Mouse (Mus musculus) kidney, postnatal 0 days (tissue): ENCODE data around the gene Nfil3. TPM values are rescaled to one million over a fixed set of nuclear protein-coding genes. Genes with fewer than 3 reads are reported as not detected.

Source experiments
- ATAC-seq: fragments of 200-750 bp; cut with Nextera tagmentation; replicated peaks from 2 replicates; pipeline ENCODE4 v1.8.0; 2017; ENCODE audit warnings: low read depth, moderate number of reproducible peaks, moderate TSS enrichment, moderate library complexity; ENCODE audit not compliant: low FRiP score
- DNase-seq: peaks from one replicate; pipeline ENCODE4 v3.0.0-alpha.2; 2016; ENCODE audit warnings: low spot score
- H3K27ac ChIP-seq: fragments of 300-500 bp; sonication (generic); 2 replicates; pipeline ENCODE4 v1.5.1; 2014; ENCODE audit warnings: mild to moderate bottlenecking
- H3K27me3 ChIP-seq: fragments of 300-500 bp; sonication (generic); 2 replicates; pipeline ENCODE4 v1.6.1; 2014; ENCODE audit warnings: low read length, mixed read lengths; ENCODE audit not compliant: insufficient read depth
- H3K36me3 ChIP-seq: fragments of 300-500 bp; sonication (generic); 2 replicates; pipeline ENCODE4 v1.6.1; 2014; ENCODE audit warnings: low read length, mixed read lengths; ENCODE audit not compliant: insufficient read depth
- H3K4me1 ChIP-seq: fragments of 300-500 bp; sonication (generic); replicated peaks from 2 replicates; pipeline ENCODE4 v1.6.1; 2014; ENCODE audit warnings: antibody characterized with exemption, low read length, mixed read lengths; ENCODE audit not compliant: insufficient read depth
- H3K4me2 ChIP-seq: fragments of 300-500 bp; sonication (generic); 2 replicates; pipeline ENCODE4 v1.6.1; 2014; ENCODE audit warnings: mild to moderate bottlenecking, low read length, moderate library complexity, mixed read lengths
- H3K4me3 ChIP-seq: fragments of 300-500 bp; sonication (generic); replicated peaks from 2 replicates; pipeline ENCODE4 v1.5.1; 2014; ENCODE audit warnings: low read depth, low read length
- H3K9ac ChIP-seq: fragments of 300-500 bp; sonication (generic); 2 replicates; pipeline ENCODE4 v1.6.1; 2014; ENCODE audit warnings: low read depth, low read length
- H3K9me3 ChIP-seq: fragments of 300-500 bp; sonication (generic); replicated peaks from 2 replicates; pipeline ENCODE4 v1.6.1; 2016; ENCODE audit warnings: low read length, inconsistent platforms, mixed read lengths
- CTCF ChIP-seq: IDR thresholded peaks from 2 replicates; pipeline ENCODE4 v1.5.1; 2016; ENCODE audit warnings: antibody characterized with exemption, low read depth, mild to moderate bottlenecking, moderate library complexity
- WGBS: fragments of 180-500 bp; shearing (Covaris S2); extraction: QIAGEN DNeasy Blood & Tissue Kit; methylation state at CpG from one replicate; pipeline ENCODE4 v1.1.7; 2014; 5-methylcytosine and 5-hydroxymethylcytosine counted together
- polyA plus RNA-seq: library from polyadenylated mRNA; unstranded; fragments of >200 nt; fragmentation: Nextera tagmentation; extraction: Ambion mirVana; gene quantifications from 2 replicates; pipeline ENCODE4 v1.2.1, GENCODE M21; 2015

The Nfil3 gene
- 17.0 and 17.1 TPM in 2 replicates for polyA plus RNA-seq

DNA sequence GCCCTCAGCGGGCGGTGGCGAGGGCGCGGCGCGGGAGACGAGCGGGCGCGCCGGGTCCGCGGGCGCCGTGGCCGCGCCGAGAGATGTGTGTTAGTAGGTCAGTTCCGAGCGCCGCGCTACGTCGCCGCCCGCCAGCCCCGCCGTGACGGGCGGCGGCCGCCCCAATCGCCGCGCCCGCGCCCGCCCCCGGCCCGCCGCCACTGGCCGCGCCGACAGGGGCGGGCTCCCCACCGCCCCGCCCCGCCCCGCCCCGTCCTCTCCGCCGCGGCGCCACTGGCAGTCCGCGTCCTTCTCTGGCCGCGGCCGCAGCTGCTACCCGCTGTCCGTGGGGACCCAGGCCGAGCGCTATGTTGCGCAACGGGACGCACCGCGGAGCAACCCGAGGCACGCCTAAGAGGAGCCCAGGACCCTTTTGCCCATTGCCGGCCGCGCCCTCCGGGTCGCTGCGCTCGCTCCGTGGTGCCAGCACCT, at the start of gene Nfil3:
TSS of gene Nfil3 (minus strand) at position 123 of the 471 bp plus-strand sequence.
- Histone ChIP-seq H3K4me1 (peaks cover 14% of the 10 kb centered on the region; the same call in 1 of the 2 replicates), H3K36me3 (no peaks in the 10 kb centered on the region), H3K4me3 (peak within 1 kb of the TSS; percentile 97), H3K27ac (peak within 1 kb of the TSS; percentile 96), H3K9me3 (no peaks in the 10 kb centered on the region), H3K4me2 (peak within 1 kb of the TSS; percentile 90), H3K27me3 (no peaks in the 10 kb centered on the region), H3K9ac (peak within 1 kb of the TSS; percentile 86)
- TF ChIP-seq CTCF = no peak
- ATAC-seq (peak; percentile 88), DNase-seq (peak; percentile 86)
- WGBS = 2% methylated on average over 39 of the region's 79 CpGs

- no peak for TF ChIP-seq CTCF
- WGBS = 55% methylated on average over 6 of the region's 6 CpGs
- no peak overlapping the region for H3K4me3 ChIP-seq
- H3K4me2 ChIP-seq = no peak overlapping the region
- no peaks in the 10 kb centered on the region for H3K9me3 ChIP-seq
- H3K27ac ChIP-seq = no peak overlapping the region
- no peaks in the 10 kb centered on the region for H3K27me3 ChIP-seq
- no peak for DNase-seq
- H3K4me1 ChIP-seq = no peaks in the 10 kb centered on the region
- ATAC-seq = no peak
- no peaks in the 10 kb centered on the region for H3K36me3 ChIP-seq
- no peak overlapping the region for H3K9ac ChIP-seq
These were observed 43.4 kb upstream of the Nfil3 start for GRCm38 (mm10) chr13:53024285-53024684.

- H3K4me3 ChIP-seq = no peak overlapping the region
- WGBS = 33% methylated on average over 3 of the region's 3 CpGs
- no peak for ATAC-seq
These were observed 39.4 kb upstream of the Nfil3 start for GRCm38 (mm10) chr13:53020282-53020681.

GRCm38 (mm10) chr13:53019532-53019931, 38.7 kb upstream of the Nfil3 start:
- no peaks in the 10 kb centered on the region for H3K27me3 ChIP-seq
- H3K4me1 ChIP-seq = no peaks in the 10 kb centered on the region
- no peaks in the 10 kb centered on the region for H3K9me3 ChIP-seq
- no peaks in the 10 kb centered on the region for H3K36me3 ChIP-seq
- H3K4me2 ChIP-seq = no peak overlapping the region
- WGBS = 83% methylated on average over 7 of the region's 9 CpGs
- H3K4me3 ChIP-seq = no peak overlapping the region
- peak; percentile 39; the same call in 1 of the 2 replicates for TF ChIP-seq CTCF
- DNase-seq (no peak), ATAC-seq (no peak)
- no peak overlapping the region for H3K9ac ChIP-seq
- no peak overlapping the region for H3K27ac ChIP-seq

More at GRCm38 (mm10) chr13:53020282-53020681, 39.4 kb upstream of the Nfil3 start:
- TF ChIP-seq CTCF = no peak
- Histone ChIP-seq H3K9ac (no peak overlapping the region), H3K4me2 (no peak overlapping the region), H3K9me3 (no peaks in the 10 kb centered on the region), H3K27ac (no peak overlapping the region), H3K36me3 (no peaks in the 10 kb centered on the region), H3K4me1 (no peaks in the 10 kb centered on the region), H3K27me3 (no peaks in the 10 kb centered on the region)
- no peak for DNase-seq

DNA sequence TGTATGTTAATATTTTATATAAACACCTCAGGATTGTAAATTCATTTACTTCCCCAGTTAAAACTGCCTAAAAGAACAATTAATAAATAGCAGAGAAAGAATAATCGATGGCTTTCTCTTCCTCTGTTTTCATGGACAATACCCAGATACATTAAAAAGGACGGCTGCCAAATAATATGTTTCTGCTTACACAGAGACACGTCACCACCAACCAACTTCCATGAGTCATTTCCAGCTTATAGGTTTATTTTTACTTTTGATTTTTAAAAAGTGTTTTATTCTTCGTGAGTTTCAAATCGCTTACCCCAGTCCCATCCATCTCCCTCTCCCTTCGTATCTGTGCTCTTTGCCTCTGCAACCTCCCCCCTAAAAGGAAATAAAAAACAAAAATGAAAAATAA, 38.1 kb upstream of the Nfil3 start:
- DNase-seq = no peak
- no peak overlapping the region for H3K4me3 ChIP-seq
- WGBS = 90% methylated on average over 6 of the region's 6 CpGs
- no peaks in the 10 kb centered on the region for H3K36me3 ChIP-seq
- no peaks in the 10 kb centered on the region for H3K27me3 ChIP-seq
- no peaks in the 10 kb centered on the region for H3K9me3 ChIP-seq
- H3K27ac ChIP-seq = no peak overlapping the region
- H3K4me2 ChIP-seq = no peak overlapping the region
- no peak overlapping the region for H3K9ac ChIP-seq
- TF ChIP-seq CTCF = no peak
- ATAC-seq = no peak
- no peaks in the 10 kb centered on the region for H3K4me1 ChIP-seq

GRCm38 (mm10) chr13:53017983-53018382, 37.1 kb upstream of the Nfil3 start:
- no peak for ATAC-seq
- Histone ChIP-seq H3K9ac (no peak overlapping the region), H3K4me3 (no peak overlapping the region), H3K4me1 (no peaks in the 10 kb centered on the region), H3K27me3 (no peaks in the 10 kb centered on the region), H3K4me2 (no peak overlapping the region), H3K27ac (no peak overlapping the region), H3K9me3 (no peaks in the 10 kb centered on the region), H3K36me3 (no peaks in the 10 kb centered on the region)
- no peak for TF ChIP-seq CTCF
- DNase-seq = no peak
- WGBS = 55% methylated on average over 6 of the region's 6 CpGs

DNA sequence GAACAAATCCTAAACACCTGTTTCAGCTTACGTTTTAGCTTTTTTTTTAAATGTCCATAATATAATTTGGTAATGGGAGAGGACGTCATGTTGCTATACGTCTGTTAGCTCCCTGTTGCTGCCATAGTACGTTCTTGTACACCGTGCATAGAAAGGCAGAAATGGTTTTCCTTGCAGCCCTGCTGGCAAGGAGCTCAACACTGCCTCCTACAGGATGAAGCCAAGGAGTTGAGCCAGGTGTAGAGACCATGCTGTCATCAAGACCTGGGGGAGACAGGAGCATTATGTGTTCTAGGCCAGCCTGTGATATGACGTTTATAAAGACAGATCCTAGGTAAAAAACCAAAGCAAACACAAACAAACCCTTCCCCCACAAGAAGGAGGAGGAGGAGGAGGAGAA, 36.2 kb upstream of the Nfil3 start:
- H3K27ac ChIP-seq = no peak overlapping the region
- DNase-seq (no peak), ATAC-seq (no peak)
- H3K9ac ChIP-seq = no peak overlapping the region
- H3K9me3 ChIP-seq = no peaks in the 10 kb centered on the region
- H3K4me3 ChIP-seq = no peak overlapping the region
- H3K27me3 ChIP-seq = no peaks in the 10 kb centered on the region
- H3K4me1 ChIP-seq = no peaks in the 10 kb centered on the region
- TF ChIP-seq CTCF = peak; percentile 37; the same call in 1 of the 2 replicates
- no peaks in the 10 kb centered on the region for H3K36me3 ChIP-seq
- WGBS = 83% methylated on average over 6 of the region's 6 CpGs
- no peak overlapping the region for H3K4me2 ChIP-seq
